Mouse (Mus musculus) heart, embryonic 16.5 days (tissue): ENCODE measurements at regions not wholly inside any gene's neighbourhood (a gene's known extent, or its start where the extent isn't known, plus 50 kb on each side); places are given as distances from the start of the nearest gene placed in this dataset.
A peak's percentile ranks its signal among the peaks of the same experiment; 100 is the strongest.

Experiments used
- ATAC-seq: fragments of 200-750 bp; cut with Nextera tagmentation; replicated peaks from 2 replicates; pipeline ENCODE4 v1.8.0; 2017; ENCODE audit warnings: moderate number of reproducible peaks; ENCODE audit not compliant: insufficient read depth, low FRiP score; ENCODE audit errors: extremely low read depth
- H3K27ac ChIP-seq: fragments of 300-500 bp; sonication (generic); 2 replicates; pipeline ENCODE4 v1.5.1; 2014; ENCODE audit warnings: mild to moderate bottlenecking, low read length, control low read depth, moderate library complexity
- H3K27me3 ChIP-seq: fragments of 300-500 bp; sonication (generic); 2 replicates; pipeline ENCODE4 v1.6.1; 2014; ENCODE audit warnings: low read length, mixed read lengths; ENCODE audit not compliant: control insufficient read depth, insufficient read depth
- H3K36me3 ChIP-seq: fragments of 300-500 bp; sonication (generic); 2 replicates; pipeline ENCODE4 v1.6.1; 2014; ENCODE audit not compliant: control insufficient read depth, insufficient read depth
- H3K4me1 ChIP-seq: fragments of 300-500 bp; sonication (generic); 2 replicates; pipeline ENCODE4 v1.6.1; 2014; ENCODE audit warnings: low read length, mixed read lengths; ENCODE audit not compliant: control insufficient read depth, insufficient read depth
- H3K4me2 ChIP-seq: fragments of 300-500 bp; sonication (generic); 2 replicates; pipeline ENCODE4 v1.6.1; 2014; ENCODE audit warnings: low read depth, mild to moderate bottlenecking, control low read depth, low read length
- H3K4me3 ChIP-seq: fragments of 300-500 bp; sonication (generic); 2 replicates; pipeline ENCODE4 v1.5.1; 2014; ENCODE audit warnings: mild to moderate bottlenecking, control low read depth, low read length
- H3K9ac ChIP-seq: fragments of 300-500 bp; sonication (generic); 2 replicates; pipeline ENCODE4 v1.6.1; 2014; ENCODE audit warnings: low read length, control low read depth
- H3K9me3 ChIP-seq: fragments of 300-500 bp; sonication (generic); replicated peaks from 2 replicates; pipeline ENCODE4 v1.6.1; 2016; ENCODE audit warnings: low read length; ENCODE audit not compliant: control insufficient read depth
- WGBS: fragments of 180-500 bp; shearing (Covaris S2); extraction: QIAGEN DNeasy Blood & Tissue Kit; methylation state at CpG from one replicate; pipeline ENCODE4 v1.1.7; 2014; 5-methylcytosine and 5-hydroxymethylcytosine counted together

DNA sequence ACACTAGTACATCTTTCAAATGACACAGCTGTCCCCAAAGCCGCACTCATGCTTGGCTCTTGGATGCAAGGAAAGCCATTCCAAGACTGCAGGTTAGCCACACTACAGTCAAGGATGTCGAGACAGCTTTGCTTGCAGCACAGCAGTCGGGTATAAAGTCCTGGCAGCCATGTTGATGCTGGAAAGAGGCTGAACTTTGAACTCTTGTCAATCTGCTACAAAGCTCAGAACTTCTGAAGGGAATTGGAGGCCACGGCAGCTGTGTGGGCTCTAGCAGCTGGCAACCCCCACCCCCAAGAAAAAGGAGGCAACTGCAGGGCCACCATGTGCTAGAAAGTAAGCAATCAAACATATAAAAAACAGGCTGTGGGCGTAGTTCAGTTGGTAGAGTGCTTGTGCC, 90.0 kb upstream of the Zcchc2 start:
- peaks cover 4% of the 10 kb centered on the region; the same call in 1 of the 2 replicates for H3K4me1 ChIP-seq
- ATAC-seq = no peak
- no peak overlapping the region for H3K4me3 ChIP-seq
- no peak overlapping the region for H3K4me2 ChIP-seq
- H3K9me3 ChIP-seq = 0 out of 2 replicates have a peak, but pooled peaks cover 3% of the 10 kb centered on the region
- 74% methylated on average over 5 of the region's 5 CpGs for WGBS
- no peak overlapping the region for H3K9ac ChIP-seq
- H3K27me3 ChIP-seq = no peaks in the 10 kb centered on the region
- no peaks in the 10 kb centered on the region for H3K36me3 ChIP-seq
- no peak overlapping the region for H3K27ac ChIP-seq

GRCm38 (mm10) chr1:105900920-105901319, 89.3 kb upstream of the Zcchc2 start:
- no peaks in the 10 kb centered on the region for H3K27me3 ChIP-seq
- H3K9ac ChIP-seq = no peak overlapping the region
- H3K9me3 ChIP-seq = 0 out of 2 replicates have a peak, but pooled peaks cover 3% of the 10 kb centered on the region
- 73% methylated on average over 7 of the region's 7 CpGs for WGBS
- H3K4me3 ChIP-seq = no peak overlapping the region
- ATAC-seq = no peak
- H3K4me1 ChIP-seq = peaks cover 6% of the 10 kb centered on the region
- no peak overlapping the region for H3K4me2 ChIP-seq
- no peak overlapping the region for H3K27ac ChIP-seq
- no peaks in the 10 kb centered on the region for H3K36me3 ChIP-seq

- no peak overlapping the region for H3K27ac ChIP-seq
- peaks cover 21% of the 10 kb centered on the region for H3K4me1 ChIP-seq
- no peak overlapping the region for H3K9ac ChIP-seq
- no peak for ATAC-seq
- 60% methylated on average over 8 of the region's 8 CpGs for WGBS
- no peaks in the 10 kb centered on the region for H3K36me3 ChIP-seq
- H3K9me3 ChIP-seq = 0 out of 2 replicates have a peak, but pooled peaks cover 3% of the 10 kb centered on the region
- no peak overlapping the region for H3K4me2 ChIP-seq
- H3K4me3 ChIP-seq = no peak overlapping the region
- H3K27me3 ChIP-seq = no peaks in the 10 kb centered on the region
Observed at GRCm38 (mm10) chr1:105903286-105904115, 86.7 kb upstream of the Zcchc2 start.

DNA sequence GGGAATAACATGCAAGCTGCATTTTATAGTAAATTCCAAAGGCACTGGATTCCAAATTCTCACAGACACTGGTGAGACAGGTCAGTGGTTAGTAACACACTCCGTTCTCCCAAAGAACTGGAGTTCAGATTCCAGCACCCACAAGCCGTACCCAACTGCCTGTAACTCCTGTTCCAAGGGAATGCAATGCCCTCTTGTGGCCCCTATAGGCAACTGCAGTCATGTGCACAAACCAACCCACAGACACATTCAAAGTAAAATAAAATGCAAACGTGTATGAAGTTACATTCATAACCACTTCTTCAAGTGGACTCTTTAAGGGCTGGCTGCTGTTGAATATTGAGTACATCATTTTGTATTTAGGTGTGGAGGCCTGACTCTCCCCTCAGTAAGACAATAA, 85.5 kb upstream of the Zcchc2 start:
- Histone ChIP-seq H3K36me3 (no peaks in the 10 kb centered on the region), H3K4me2 (no peak overlapping the region)
- WGBS = 91% methylated on average over 3 of the region's 3 CpGs

DNA sequence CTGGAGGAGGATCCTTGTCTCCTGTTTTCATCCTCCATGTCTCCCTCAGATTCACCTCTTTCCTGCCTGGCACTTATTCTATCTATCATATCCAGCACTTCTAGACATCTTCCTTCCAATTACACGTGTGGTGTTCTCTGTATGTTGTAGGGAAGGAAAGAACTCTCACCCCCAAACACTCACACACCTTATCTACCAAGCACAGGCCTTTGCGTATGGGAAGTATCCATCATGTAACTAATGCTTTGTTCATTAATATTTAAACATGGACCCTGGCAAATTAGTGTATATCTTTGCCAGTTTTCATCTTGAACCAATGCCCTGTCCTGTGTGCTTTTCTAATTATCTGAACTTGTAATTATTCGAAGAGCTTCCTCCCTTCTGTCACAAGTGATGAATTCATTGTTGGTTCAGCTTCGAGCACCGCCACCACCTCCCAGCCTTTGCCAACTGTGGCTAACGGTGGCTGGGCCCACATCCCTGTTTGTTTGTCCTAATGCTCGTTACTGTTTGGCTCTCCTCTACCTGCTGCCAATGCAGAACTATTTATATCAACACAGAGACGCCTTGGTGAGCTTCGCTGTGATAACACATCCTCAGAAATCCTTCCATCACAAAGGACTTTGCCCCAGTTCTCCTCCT, 84.3 kb upstream of the Zcchc2 start:
- Histone ChIP-seq H3K27me3 (no peaks in the 10 kb centered on the region), H3K36me3 (no peaks in the 10 kb centered on the region), H3K9me3 (0 out of 2 replicates have a peak, but pooled peaks cover 3% of the 10 kb centered on the region), H3K27ac (0 out of 2 replicates have a peak overlapping the region, but pooled peaks have one; percentile 37), H3K4me3 (no peak overlapping the region), H3K9ac (no peak overlapping the region), H3K4me1 (peaks cover 23% of the 10 kb centered on the region), H3K4me2 (no peak overlapping the region)
- ATAC-seq = no peak
- 51% methylated on average over 9 of the region's 9 CpGs for WGBS

More for the DNA sequence above, 85.5 kb upstream of the Zcchc2 start:
- Histone ChIP-seq H3K9me3 (0 out of 2 replicates have a peak, but pooled peaks cover 3% of the 10 kb centered on the region), H3K4me1 (peaks cover 23% of the 10 kb centered on the region), H3K27me3 (no peaks in the 10 kb centered on the region), H3K27ac (no peak overlapping the region), H3K4me3 (no peak overlapping the region), H3K9ac (no peak overlapping the region)
- ATAC-seq = no peak

DNA sequence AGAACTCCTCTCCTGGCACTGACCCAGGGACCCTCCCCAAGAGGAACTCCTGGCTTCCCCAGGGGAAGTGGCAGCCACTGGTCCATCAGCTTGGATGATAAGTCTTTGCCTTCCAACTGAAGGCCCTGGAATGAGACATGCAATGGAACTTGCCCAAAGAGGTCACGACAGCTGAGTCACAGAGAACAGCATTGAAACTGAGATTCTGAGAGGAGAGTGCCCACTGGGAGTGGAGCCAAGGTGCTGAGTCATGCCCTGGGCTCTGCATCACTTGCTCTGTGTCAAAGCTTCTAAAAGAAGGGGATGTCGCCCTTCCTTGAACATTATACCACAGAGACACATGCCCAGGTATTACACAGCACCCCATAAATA, 83.8 kb upstream of the Zcchc2 start:
- peak; percentile 49 for ATAC-seq
- Histone ChIP-seq H3K4me2 (no peak overlapping the region), H3K4me1 (peaks cover 23% of the 10 kb centered on the region), H3K36me3 (no peaks in the 10 kb centered on the region), H3K27ac (0 out of 2 replicates have a peak overlapping the region, but pooled peaks have one; percentile 37), H3K9me3 (0 out of 2 replicates have a peak, but pooled peaks cover 3% of the 10 kb centered on the region), H3K27me3 (no peaks in the 10 kb centered on the region), H3K9ac (no peak overlapping the region), H3K4me3 (no peak overlapping the region)
- 42% methylated on average over 2 of the region's 2 CpGs for WGBS

- Histone ChIP-seq H3K9ac (peak overlapping the region; percentile 52), H3K36me3 (no peaks in the 10 kb centered on the region), H3K27me3 (no peaks in the 10 kb centered on the region), H3K4me1 (peaks cover 23% of the 10 kb centered on the region), H3K27ac (peak overlapping the region; percentile 88), H3K4me3 (0 out of 2 replicates have a peak overlapping the region, but pooled peaks have one; percentile 3), H3K9me3 (0 out of 2 replicates have a peak, but pooled peaks cover 3% of the 10 kb centered on the region), H3K4me2 (peak overlapping the region; percentile 38)
- ATAC-seq = peak; percentile 35; the same call in 1 of the 2 replicates
- WGBS = 42% methylated on average over 15 of the region's 15 CpGs
Observed at GRCm38 (mm10) chr1:105908029-105908876, 82.0 kb upstream of the Zcchc2 start.

- Histone ChIP-seq H3K36me3 (no peaks in the 10 kb centered on the region), H3K27ac (no peak overlapping the region), H3K9ac (no peak overlapping the region), H3K4me2 (no peak overlapping the region), H3K9me3 (0 out of 2 replicates have a peak, but pooled peaks cover 3% of the 10 kb centered on the region), H3K4me3 (no peak overlapping the region), H3K4me1 (peaks cover 19% of the 10 kb centered on the region), H3K27me3 (no peaks in the 10 kb centered on the region)
- no peak for ATAC-seq
- 62% methylated on average over 4 of the region's 4 CpGs for WGBS
Observed at GRCm38 (mm10) chr1:105909121-105909520, 81.1 kb upstream of the Zcchc2 start.
